Mouse (Mus musculus): ENCODE results near the gene Clip1.

GRCm38 (mm10) chr5:123609416-123609815 is 75.0 kb downstream of the Clip1 start:
- TF ChIP-seq CTCF (IDR thresholded peaks at IDR 0.05; ENCODE audit: insufficient read depth, low read length) (no peak), POLR2A (IDR thresholded peaks at IDR 0.05; ENCODE audit: borderline replicate concordance, extremely low read depth, low read depth, low read length) (no peak)
